17 mouse cellular contexts compared by ENCODE assay signal in genomic region chr5:47210542-47210941, GRCm38 (mm10).
DNase-seq lines count a peak whose midpoint lies in the region; ATAC-seq lines count a peak whose summit lies in the region.
"Had no signal": no experiment of that assay in that cellular context is flagged by ENCODE, and none has a peak within 500 bp of the region (broad histone marks: within the 10 kb centered on the region; RNA-seq: fewer than 3 reads in every experiment).

No protein-coding gene starts in this region.

- no peak overlapping the region for H3K4me2 ChIP-seq in forebrain, embryonic 12.5 days
- no peak overlapping the region for H3K4me2 ChIP-seq in forebrain, embryonic 15.5 days (replicated peaks)
- no peak overlapping the region for H3K4me2 ChIP-seq in neural tube, embryonic 13.5 days
- H3K4me2 ChIP-seq in midbrain, embryonic 13.5 days (replicated peaks), result no peak overlapping the region
- H3K4me2 ChIP-seq: embryonic facial prominence, embryonic 13.5 days; heart, embryonic 12.5 days; hindbrain, embryonic 15.5 days had no signal

- H3K27me3 ChIP-seq in forebrain, embryonic 12.5 days, result no peaks in the 10 kb centered on the region
- H3K27me3 ChIP-seq in forebrain, embryonic 15.5 days, result no peaks in the 10 kb centered on the region
- H3K27me3 ChIP-seq in neural tube, embryonic 13.5 days, result no peaks in the 10 kb centered on the region
- no peaks in the 10 kb centered on the region for H3K27me3 ChIP-seq in midbrain, embryonic 13.5 days
- H3K27me3 ChIP-seq: embryonic facial prominence, embryonic 13.5 days; heart, embryonic 12.5 days; hindbrain, embryonic 15.5 days had no signal

- no peaks in the 10 kb centered on the region for H3K4me1 ChIP-seq in forebrain, embryonic 12.5 days
- no peaks in the 10 kb centered on the region for H3K4me1 ChIP-seq in forebrain, embryonic 15.5 days
- no peaks in the 10 kb centered on the region for H3K4me1 ChIP-seq in neural tube, embryonic 13.5 days (replicated peaks)
- no peaks in the 10 kb centered on the region for H3K4me1 ChIP-seq in midbrain, embryonic 13.5 days (replicated peaks)
- H3K4me1 ChIP-seq: embryonic facial prominence, embryonic 13.5 days; heart, embryonic 12.5 days; hindbrain, embryonic 10.5 days; hindbrain, embryonic 15.5 days had no signal

- no peak for DNase-seq in neural tube, embryonic 10.5 days (ENCODE audit: extremely low spot score, low spot score)
- DNase-seq in layer of hippocampus, postnatal 36 days, result no peak
- no peak for DNase-seq in layer of hippocampus, postnatal 25 days (ENCODE audit: extremely low spot score in 1 of 2, low spot score in 1 of 2)
- DNase-seq: adrenal gland, postnatal 14 days; cerebellum, adult 18-20 months; cerebellum, adult 9-11 months; cerebellum, postnatal 36 days; gastrocnemius, adult 2 months; gastrocnemius, postnatal 25 days had no signal

- 5% methylated on average over 1 of the region's 1 CpGs for WGBS in forebrain, embryonic 12.5 days
- 9% methylated on average over 1 of the region's 1 CpGs for WGBS in forebrain, embryonic 15.5 days
- WGBS in neural tube, embryonic 13.5 days, result 36% methylated on average over 1 of the region's 1 CpGs
- 14% methylated on average over 1 of the region's 1 CpGs for WGBS in midbrain, embryonic 13.5 days

- no peaks in the 10 kb centered on the region for H3K9me3 ChIP-seq in forebrain, embryonic 12.5 days
- H3K9me3 ChIP-seq in forebrain, embryonic 15.5 days, result no peaks in the 10 kb centered on the region
- no peaks in the 10 kb centered on the region for H3K9me3 ChIP-seq in neural tube, embryonic 13.5 days
- H3K9me3 ChIP-seq in midbrain, embryonic 13.5 days, result no peaks in the 10 kb centered on the region
- H3K9me3 ChIP-seq: embryonic facial prominence, embryonic 13.5 days; heart, embryonic 12.5 days; hindbrain, embryonic 10.5 days; hindbrain, embryonic 15.5 days had no signal

- H3K36me3 ChIP-seq in forebrain, embryonic 12.5 days (replicated peaks), result no peaks in the 10 kb centered on the region
- H3K36me3 ChIP-seq in forebrain, embryonic 15.5 days, result no peaks in the 10 kb centered on the region
- H3K36me3 ChIP-seq in neural tube, embryonic 13.5 days, result no peaks in the 10 kb centered on the region
- no peaks in the 10 kb centered on the region for H3K36me3 ChIP-seq in midbrain, embryonic 13.5 days
- H3K36me3 ChIP-seq: embryonic facial prominence, embryonic 13.5 days; heart, embryonic 12.5 days; hindbrain, embryonic 10.5 days; hindbrain, embryonic 15.5 days had no signal

- no peak overlapping the region for H3K27ac ChIP-seq in forebrain, embryonic 12.5 days
- no peak overlapping the region for H3K27ac ChIP-seq in forebrain, embryonic 15.5 days (replicated peaks)
- H3K27ac ChIP-seq in neural tube, embryonic 13.5 days (replicated peaks), result no peak overlapping the region
- H3K27ac ChIP-seq in midbrain, embryonic 13.5 days, result 0 out of 2 replicates have a peak overlapping the region, but pooled peaks have one; percentile 2
- H3K27ac ChIP-seq: embryonic facial prominence, embryonic 13.5 days; gastrocnemius, adult 2 months; hindbrain, embryonic 10.5 days; hindbrain, embryonic 15.5 days had no signal

- 0 out of 2 replicates have a peak, but pooled peaks have one; percentile 41 for ATAC-seq in forebrain, embryonic 12.5 days (ENCODE audit: low FRiP score)
- ATAC-seq in forebrain, embryonic 15.5 days (replicated peaks), result no peak
- ATAC-seq in neural tube, embryonic 13.5 days (ENCODE audit: low read depth), result 0 out of 2 replicates have a peak, but pooled peaks have one; percentile 40
- peak; percentile 71 for ATAC-seq in midbrain, embryonic 13.5 days

- no peak overlapping the region for H3K9ac ChIP-seq in forebrain, embryonic 12.5 days
- no peak overlapping the region for H3K9ac ChIP-seq in forebrain, embryonic 15.5 days (replicated peaks)
- no peak overlapping the region for H3K9ac ChIP-seq in neural tube, embryonic 13.5 days
- H3K9ac ChIP-seq in midbrain, embryonic 13.5 days (replicated peaks), result no peak overlapping the region
- H3K9ac ChIP-seq: embryonic facial prominence, embryonic 13.5 days; heart, embryonic 12.5 days; hindbrain, embryonic 15.5 days had no signal

- H3K4me3 ChIP-seq in forebrain, embryonic 12.5 days (replicated peaks), result no peak overlapping the region
- no peak overlapping the region for H3K4me3 ChIP-seq in forebrain, embryonic 15.5 days
- no peak overlapping the region for H3K4me3 ChIP-seq in neural tube, embryonic 13.5 days
- H3K4me3 ChIP-seq in midbrain, embryonic 13.5 days (replicated peaks), result no peak overlapping the region
- H3K4me3 ChIP-seq: embryonic facial prominence, embryonic 13.5 days; gastrocnemius, adult 2 months; heart, embryonic 12.5 days; hindbrain, embryonic 10.5 days; hindbrain, embryonic 15.5 days had no signal
